Mouse (Mus musculus): ENCODE data around the gene Gipc1.

- TF ChIP-seq CTCF (IDR thresholded peaks at IDR 0.05; ENCODE audit: insufficient read depth, low read depth, low read length) (no peak), POLR2A (IDR thresholded peaks at IDR 0.05; ENCODE audit: insufficient read depth, low read depth, low read length) (no peak)
These were observed 27.7 kb upstream of the Gipc1 start for GRCm38 (mm10) chr8:83624739-83625138.

Measured in olfactory bulb, adult 2 months (tissue).